Mouse (Mus musculus) liver, embryonic 14.5 days (tissue): Measurements from ENCODE around the gene Agbl4. TPM values are rescaled to one million over a fixed set of nuclear protein-coding genes. Genes with fewer than 3 reads are reported as not detected.

Experiments
- ATAC-seq: fragments of 200-750 bp; cut with Nextera tagmentation; 2 replicates; pipeline ENCODE4 v1.8.0; 2017; ENCODE audit warnings: moderate number of reproducible peaks, mild to moderate bottlenecking, moderate library complexity; ENCODE audit not compliant: insufficient read depth
- DNase-seq, 3 experiments: peaks; one replicate each; pipeline ENCODE4 v3.0.0-alpha.2; 2012 to 2013; ENCODE audit warnings: low read depth in 3 of 3, low spot score in 3 of 3
- H3K27ac ChIP-seq: fragments of 300-500 bp; sonication (generic); 2 replicates; pipeline ENCODE4 v1.5.1; 2014; ENCODE audit warnings: moderate library complexity, mild to moderate bottlenecking, control low read depth, inconsistent platforms
- H3K27me3 ChIP-seq: fragments of 300-500 bp; sonication (generic); 2 replicates; pipeline ENCODE4 v1.6.1; 2014; ENCODE audit warnings: mild to moderate bottlenecking, low read length, moderate library complexity; ENCODE audit not compliant: control insufficient read depth, insufficient read depth
- H3K36me3 ChIP-seq: fragments of 300-500 bp; sonication (generic); replicated peaks from 2 replicates; pipeline ENCODE4 v1.6.1; 2014; ENCODE audit warnings: low read depth; ENCODE audit not compliant: control insufficient read depth, insufficient read depth
- H3K4me1 ChIP-seq, 2 experiments: fragments of 200-500 bp in 1 of 2; fragments of 300-500 bp in 1 of 2; sonication (generic) in 1 of 2; replicated peaks; 2 replicates each; pipeline ENCODE4 v1.6.1; 2012 to 2014; ENCODE audit warnings: antibody characterized with exemption in 1 of 2, inconsistent platforms in 1 of 2, low read length in 1 of 2; ENCODE audit not compliant: control insufficient read depth in 2 of 2, insufficient read depth in 2 of 2
- H3K4me2 ChIP-seq: fragments of 300-500 bp; sonication (generic); 2 replicates; pipeline ENCODE4 v1.6.1; 2014; ENCODE audit warnings: low read depth, mild to moderate bottlenecking, control low read depth, moderate library complexity
- H3K4me3 ChIP-seq, 2 experiments: fragments of 200-500 bp in 1 of 2; fragments of 300-500 bp in 1 of 2; sonication (generic) in 1 of 2; 2 replicates each; pipeline ENCODE4 v1.5.1; 2012 to 2014; ENCODE audit warnings: low read depth in 2 of 2, low read length in 2 of 2, mild to moderate bottlenecking in 2 of 2, control low read depth in 1 of 2, inconsistent platforms in 1 of 2, moderate library complexity in 1 of 2; ENCODE audit not compliant: insufficient read depth in 1 of 2
- H3K9ac ChIP-seq: fragments of 300-500 bp; sonication (generic); replicated peaks from 2 replicates; pipeline ENCODE4 v1.6.1; 2014; ENCODE audit warnings: mild to moderate bottlenecking, control low read depth, moderate library complexity
- H3K9me3 ChIP-seq: fragments of 300-500 bp; sonication (generic); 2 replicates; pipeline ENCODE4 v1.6.1; 2016; ENCODE audit warnings: low read length, mixed read lengths; ENCODE audit not compliant: control insufficient read depth
- CTCF ChIP-seq: IDR thresholded peaks from 2 replicates; pipeline ENCODE4 v1.5.1; 2016; ENCODE audit warnings: antibody characterized with exemption, low read depth, control low read depth
- EP300 ChIP-seq: IDR thresholded peaks from 2 replicates; pipeline ENCODE4 v1.6.1; 2016; ENCODE audit warnings: antibody characterized with exemption, low read depth
- WGBS: fragments of 180-500 bp; shearing (Covaris S2); extraction: QIAGEN DNeasy Blood & Tissue Kit; methylation state at CpG from one replicate; pipeline ENCODE4 v1.1.7; 2014; ENCODE audit not compliant: insufficient replicate concordance; 5-methylcytosine and 5-hydroxymethylcytosine counted together
- polyA plus RNA-seq, 2 experiments: library from polyadenylated mRNA; depleted of rRNA in 1 of 2; stranded (reverse) in 1 of 2; unstranded in 1 of 2; fragments of >200 nt; fragmentation: Nextera tagmentation in 1 of 2; extraction: Ambion mirVana in 1 of 2; gene quantifications; 2 replicates each; pipeline versions ENCODE4 v1.2.1 to v1.2.3; 2012 to 2014

Agbl4 gene
- polyA plus RNA-seq, 2 experiments: not detected

DNA sequence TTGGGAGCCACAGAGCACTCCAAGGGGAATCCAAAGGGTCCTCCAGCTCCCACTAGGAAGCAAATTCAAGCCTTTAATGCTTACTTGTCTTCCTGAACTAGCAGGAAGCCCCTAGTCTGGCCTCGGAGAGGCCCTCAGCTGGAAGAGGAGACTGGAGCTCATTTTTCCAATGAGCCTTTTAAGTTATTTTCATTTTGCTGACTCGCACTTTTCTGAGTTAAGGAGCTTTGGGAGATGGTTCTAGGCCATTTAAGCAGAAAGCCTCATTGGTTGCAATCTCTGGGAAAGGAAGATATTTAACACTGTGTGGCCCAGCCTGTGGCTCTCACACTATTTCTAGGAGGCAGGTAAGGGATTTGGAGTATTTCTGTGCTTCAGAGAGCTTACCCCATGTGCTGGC lies 1072.4 kb downstream of the Agbl4 start:
- Histone ChIP-seq H3K4me1 (no peaks in the 10 kb centered on the region), H3K9ac (no peak overlapping the region), H3K27ac (no peak overlapping the region), H3K4me3 (no peak overlapping the region), H3K36me3 (no peaks in the 10 kb centered on the region), H3K27me3 (no peaks in the 10 kb centered on the region), H3K4me2 (no peak overlapping the region), H3K9me3 (no peaks in the 10 kb centered on the region)
- TF ChIP-seq CTCF (no peak), EP300 (no peak)
- WGBS: 47% methylated on average over 2 of the region's 2 CpGs
- ATAC-seq: no peak
- DNase-seq: no peak

DNA sequence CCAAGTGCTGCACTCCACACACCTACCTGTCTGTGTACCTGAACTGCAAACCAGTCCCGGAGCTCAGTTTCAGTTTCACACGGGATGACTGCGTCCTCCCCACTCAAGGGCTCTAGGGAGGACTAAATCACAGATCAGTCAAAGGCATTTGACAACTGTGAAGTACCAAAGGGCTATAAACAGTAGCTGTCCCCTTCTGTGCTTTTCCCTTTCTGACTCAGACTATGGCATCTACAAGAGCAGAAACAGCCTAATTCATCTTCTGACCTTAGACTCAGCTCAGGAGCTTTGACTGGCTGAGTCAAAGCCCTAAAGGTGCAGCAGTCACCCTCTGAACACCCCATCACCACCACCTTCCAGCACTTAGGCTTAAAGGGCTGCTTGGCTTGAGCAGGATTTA lies 1074.3 kb downstream of the Agbl4 start:
- 57% methylated on average over 3 of the region's 3 CpGs for WGBS
- ATAC-seq: no peak
- no peaks in the 10 kb centered on the region for H3K27me3 ChIP-seq

DNA sequence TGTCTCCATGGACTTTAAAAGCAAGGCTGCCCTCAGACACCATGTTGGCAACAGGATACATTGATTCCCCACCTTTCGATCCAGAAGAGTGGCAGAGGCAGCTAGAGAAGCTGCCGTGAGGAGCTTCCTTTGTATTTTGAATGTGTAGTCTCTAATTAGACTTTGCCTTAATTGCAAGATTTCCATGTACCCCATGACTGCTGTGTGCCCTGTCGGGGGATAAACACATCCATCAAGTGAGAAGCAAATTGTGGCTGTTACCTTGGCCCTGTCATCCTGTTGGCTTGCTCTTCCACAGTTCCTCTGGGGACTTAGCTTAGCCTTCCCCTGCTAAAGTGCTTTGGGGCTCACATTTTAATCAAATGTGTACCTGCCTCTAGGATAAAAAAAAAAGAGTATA lies 1075.0 kb downstream of the Agbl4 start:
- no peak for TF ChIP-seq EP300
- TF ChIP-seq CTCF: no peak
- no peaks in the 10 kb centered on the region for H3K4me1 ChIP-seq
- H3K27me3 ChIP-seq: no peaks in the 10 kb centered on the region
- no peaks in the 10 kb centered on the region for H3K36me3 ChIP-seq
- ATAC-seq: no peak
- DNase-seq: no peak
- no peak overlapping the region for H3K4me2 ChIP-seq
- H3K9ac ChIP-seq: no peak overlapping the region
- H3K9me3 ChIP-seq: no peaks in the 10 kb centered on the region
- no peak overlapping the region for H3K27ac ChIP-seq
- H3K4me3 ChIP-seq: no peak overlapping the region
- 58% methylated on average over 3 of the region's 3 CpGs for WGBS

More for the DNA sequence above, 1074.3 kb downstream of the Agbl4 start:
- Histone ChIP-seq H3K9me3 (no peaks in the 10 kb centered on the region), H3K36me3 (no peaks in the 10 kb centered on the region), H3K4me3 (no peak overlapping the region), H3K4me1 (no peaks in the 10 kb centered on the region), H3K4me2 (no peak overlapping the region), H3K27ac (no peak overlapping the region), H3K9ac (no peak overlapping the region)
- no peak for DNase-seq
- TF ChIP-seq EP300 (no peak), CTCF (no peak)

DNA sequence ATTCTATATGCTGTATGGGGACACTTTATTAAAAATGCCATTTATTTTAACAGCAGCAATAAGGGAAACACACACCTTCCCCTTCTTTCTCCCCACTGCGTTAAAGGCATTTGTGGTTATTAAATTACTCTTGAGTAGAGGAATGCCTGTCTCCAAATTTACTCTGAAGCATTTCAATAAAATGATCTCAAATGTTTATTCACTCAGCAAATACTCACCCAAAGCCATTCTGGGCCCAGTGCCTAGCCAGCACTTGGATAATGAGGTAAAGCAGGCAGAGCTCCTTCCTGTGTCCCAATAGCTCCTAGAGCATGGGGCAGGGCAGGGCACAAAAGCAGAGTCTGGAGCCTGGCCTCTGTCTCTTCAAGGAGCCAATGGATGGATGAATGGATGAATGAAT lies 1075.6 kb downstream of the Agbl4 start:
- DNase-seq: no peak
- 61% methylated on average over 1 of the region's 1 CpGs for WGBS
- ATAC-seq: no peak

DNA sequence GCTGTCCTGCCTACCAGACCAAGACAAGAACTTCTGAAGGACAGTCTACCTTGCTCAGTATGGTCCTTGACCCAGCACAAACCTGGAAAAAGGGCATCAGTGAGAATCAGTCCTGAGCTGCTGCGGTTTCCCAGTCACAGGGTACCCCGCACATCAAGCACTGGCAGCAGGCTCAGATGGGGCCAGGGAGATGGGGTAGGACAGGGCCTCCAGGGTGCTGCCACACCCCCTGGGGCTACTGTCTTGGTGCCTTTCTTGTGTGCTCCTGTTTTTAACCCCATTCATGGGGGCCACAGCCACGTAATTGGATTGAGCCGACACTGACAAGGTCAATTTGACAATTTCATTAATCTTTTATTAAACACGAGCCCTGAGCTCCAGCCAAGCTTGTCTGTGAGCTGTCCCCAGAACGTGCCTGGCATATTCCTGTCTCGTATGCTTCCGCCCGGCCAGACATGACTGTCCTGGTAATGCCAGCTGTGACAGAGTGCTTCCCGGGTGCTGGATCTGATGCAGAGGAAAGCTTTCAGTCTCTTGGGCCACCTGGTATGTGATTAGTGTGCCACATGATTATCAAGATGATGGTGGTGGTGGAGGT lies 1078.0 kb downstream of the Agbl4 start:
- ATAC-seq (no peak), DNase-seq (no peak)
- Histone ChIP-seq H3K4me3 (no peak overlapping the region), H3K4me2 (no peak overlapping the region), H3K27ac (no peak overlapping the region), H3K4me1 (no peaks in the 10 kb centered on the region), H3K9ac (no peak overlapping the region), H3K36me3 (no peaks in the 10 kb centered on the region), H3K27me3 (no peaks in the 10 kb centered on the region), H3K9me3 (no peaks in the 10 kb centered on the region)
- TF ChIP-seq CTCF (no peak), EP300 (no peak)
- 59% methylated on average over 10 of the region's 10 CpGs for WGBS

More for the DNA sequence above, 1075.6 kb downstream of the Agbl4 start:
- TF ChIP-seq CTCF (no peak), EP300 (no peak)
- Histone ChIP-seq H3K9me3 (no peaks in the 10 kb centered on the region), H3K4me3 (no peak overlapping the region), H3K27ac (no peak overlapping the region), H3K36me3 (no peaks in the 10 kb centered on the region), H3K9ac (no peak overlapping the region), H3K4me1 (no peaks in the 10 kb centered on the region), H3K4me2 (no peak overlapping the region), H3K27me3 (no peaks in the 10 kb centered on the region)
